In the genomic region with DNA sequence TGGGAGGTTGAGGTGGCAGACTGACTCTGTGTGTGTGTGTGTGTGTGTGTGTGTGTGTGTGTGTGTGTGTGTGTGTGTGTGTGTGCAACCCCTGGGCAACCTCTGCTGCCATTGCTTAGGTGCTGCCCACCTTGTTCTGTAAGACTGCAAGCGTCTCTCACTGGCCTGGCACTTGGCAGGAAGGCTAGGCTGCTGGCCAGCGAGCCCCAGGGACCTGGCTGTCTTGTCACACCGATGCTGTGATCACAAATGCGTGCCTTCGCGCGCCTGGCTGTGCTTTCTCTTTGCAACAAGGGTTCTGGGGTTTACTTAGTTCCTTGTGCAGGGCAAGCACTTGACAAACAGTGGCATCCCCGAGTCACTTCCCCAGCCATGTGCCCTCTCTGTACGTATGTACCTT, we compare ENCODE assay signal across 29 mouse cellular contexts. TPM values are rescaled to one million over a fixed set of nuclear protein-coding genes. Genes with fewer than 3 reads are reported as not detected.
DNase-seq lines count a peak whose midpoint lies in the region; ATAC-seq and TF ChIP-seq lines count a peak whose summit lies in the region.
"Had no signal": no experiment of that assay in that cellular context is flagged by ENCODE, and none has a peak within 500 bp of the region (broad histone marks: within the 10 kb centered on the region; RNA-seq: fewer than 3 reads in every experiment).

No protein-coding gene starts in this region.

- peak; percentile 49 for DNase-seq in heart, postnatal 4 days
- DNase-seq in heart, adult 8-10 months (ENCODE audit: low spot score): no peak
- peak; percentile 73 for DNase-seq in cerebellum, adult 11 months
- DNase-seq in cerebellum, adult 2 months: peak; percentile 85
- DNase-seq in cerebellum, postnatal 25 days: peak; percentile 91 to 94
- no peak for DNase-seq in lung, postnatal 36 days
- DNase-seq: adrenal gland, postnatal 10 days; gastrocnemius, postnatal 10 days; layer of hippocampus, adult 9-11 months; liver; right cerebral cortex, adult 18-20 months; right cerebral cortex, postnatal 4 days; thymus, postnatal 25 days had no signal

- no peaks in the 10 kb centered on the region for H3K27me3 ChIP-seq in cerebellum, adult 2 months (ENCODE audit: control insufficient read depth, insufficient read depth, low read length)
- H3K27me3 ChIP-seq in kidney, embryonic 16.5 days (ENCODE audit: insufficient read depth, low read length): no peaks in the 10 kb centered on the region
- H3K27me3 ChIP-seq: embryonic facial prominence, embryonic 15.5 days; heart, embryonic 15.5 days; liver, embryonic 15.5 days; lung, embryonic 15.5 days had no signal

- no peaks in the 10 kb centered on the region for H3K36me3 ChIP-seq in kidney, embryonic 16.5 days (ENCODE audit: insufficient read depth, low read length)
- H3K36me3 ChIP-seq: embryonic facial prominence, embryonic 15.5 days; heart, embryonic 15.5 days; liver, embryonic 15.5 days; lung, embryonic 15.5 days had no signal

- TF ChIP-seq POLR2A in cerebellum, adult 2 months (IDR thresholded peaks at IDR 0.05; ENCODE audit: borderline replicate concordance, insufficient read depth, low read length): no peak

- H3K4me1 ChIP-seq in cerebellum, adult 2 months (ENCODE audit: control insufficient read depth, insufficient read depth, low read length): peaks cover 10% of the 10 kb centered on the region
- H3K4me1 ChIP-seq in kidney, embryonic 16.5 days (ENCODE audit: insufficient read depth, low read length): 0 out of 2 replicates have a peak, but pooled peaks cover 7% of the 10 kb centered on the region
- H3K4me1 ChIP-seq: limb, embryonic 10.5 days; liver, embryonic 15.5 days had no signal

- H3K4me3 ChIP-seq in cerebellum, adult 2 months (replicated peaks; ENCODE audit: insufficient read depth, low read depth, low read length): no peak overlapping the region
- no peak overlapping the region for H3K4me3 ChIP-seq in kidney, embryonic 16.5 days (ENCODE audit: low read length)
- H3K4me3 ChIP-seq: embryonic facial prominence, embryonic 15.5 days; heart, embryonic 15.5 days; hindbrain, embryonic 10.5 days; left cerebral cortex, adult 2 months; limb, embryonic 10.5 days; liver, embryonic 15.5 days; lung, embryonic 15.5 days had no signal

- WGBS in cerebellum, adult 2 months: 8% methylated on average over 9 of the region's 9 CpGs
- 61% methylated on average over 9 of the region's 9 CpGs for WGBS in kidney, embryonic 16.5 days

- 0 out of 2 replicates have a peak, but pooled peaks cover 3% of the 10 kb centered on the region for H3K9me3 ChIP-seq in kidney, embryonic 16.5 days (ENCODE audit: low read length)
- H3K9me3 ChIP-seq: embryonic facial prominence, embryonic 15.5 days; heart, embryonic 15.5 days; limb, embryonic 10.5 days; liver, embryonic 15.5 days; lung, embryonic 15.5 days had no signal

- no peak overlapping the region for H3K4me2 ChIP-seq in kidney, embryonic 16.5 days (replicated peaks; ENCODE audit: low read depth, low read length)
- H3K4me2 ChIP-seq: embryonic facial prominence, embryonic 15.5 days; liver, embryonic 15.5 days; lung, embryonic 15.5 days had no signal

- H3K27ac ChIP-seq in cerebellum, adult 2 months (ENCODE audit: insufficient read depth, low read length): no peak overlapping the region
- H3K27ac ChIP-seq in kidney, embryonic 16.5 days (ENCODE audit: low read length): no peak overlapping the region
- H3K27ac ChIP-seq: embryonic facial prominence, embryonic 15.5 days; heart, embryonic 15.5 days; hindbrain, embryonic 10.5 days; left cerebral cortex, adult 2 months; limb, embryonic 10.5 days; liver, embryonic 15.5 days; lung, embryonic 15.5 days had no signal

- ATAC-seq in kidney, embryonic 16.5 days (ENCODE audit: low FRiP score, low TSS enrichment): no peak
- ATAC-seq: activated CD4-positive, CD25-positive, alpha-beta regulatory T cell, adult 4 months; forebrain, embryonic 14.5 days; intestine, postnatal 0 days; midbrain, embryonic 16.5 days had no signal

- TF ChIP-seq CTCF in cerebellum, adult 2 months (IDR thresholded peaks at IDR 0.05; ENCODE audit: borderline replicate concordance, insufficient read depth, low read depth, low read length): no peak

- H3K9ac ChIP-seq in kidney, embryonic 16.5 days (replicated peaks; ENCODE audit: low read length): no peak overlapping the region
- H3K9ac ChIP-seq: embryonic facial prominence, embryonic 15.5 days; heart, embryonic 15.5 days; liver, embryonic 15.5 days; lung, embryonic 15.5 days had no signal

RNA-seq across cellular contexts. Expression of a gene that starts 19.9 kb away (rescaled TPM):
- total RNA-seq in heart, postnatal 4 days (2021): 10 to 100 TPM; 22.5 to 26.9 TPM
- total RNA-seq in heart, adult 8-10 months (2022): 10 to 100 TPM; 33.9 to 43.8 (median 38.8) TPM
- 7.8 and 9.2 TPM in 2 replicates for polyA plus RNA-seq in cerebellum, adult 2 months (2012; rRNA removed)
- 1.1 and 1.2 TPM in 2 replicates for polyA plus RNA-seq in kidney, embryonic 16.5 days (2015; fragmentation: Nextera tagmentation; extraction: Ambion mirVana)
- polyA plus RNA-seq: C2C12 had no signal

RNA-seq across cellular contexts. Expression of a gene that starts 30.5 kb away (rescaled TPM):
- 10 to 100 TPM; 36.7 to 40.9 TPM for total RNA-seq in heart, postnatal 4 days (2021)
- 10 to 100 TPM; 14.5 to 23.5 (median 16.9) TPM for total RNA-seq in heart, adult 8-10 months (2022)
- 1.8 and 2.0 TPM in 2 replicates for polyA plus RNA-seq in cerebellum, adult 2 months (2012; rRNA removed)
- 18.4 and 20.6 TPM in 2 replicates for polyA plus RNA-seq in kidney, embryonic 16.5 days (2015; fragmentation: Nextera tagmentation; extraction: Ambion mirVana)
- total RNA-seq: common myeloid progenitor, adult 5-6 weeks; granulocyte monocyte progenitor cell, adult 5-6 weeks; megakaryocyte-erythroid progenitor cell, adult 5-6 weeks had no signal

Comparison
In these comparisons a context has a peak if more than half of its experiments do, and no peak if none do; other contexts are left out.
1. DNase-seq: peak in heart, postnatal 4 days (single experiment), cerebellum, adult 11 months (single experiment), cerebellum, adult 2 months (2 of 2) and cerebellum, postnatal 25 days (2 of 2); none in heart, adult 8-10 months (single experiment) and lung, postnatal 36 days (single experiment).